Mouse (Mus musculus) heart, embryonic 10.5 days (tissue): ENCODE measurements around the gene Vps16. TPM values are rescaled to one million over a fixed set of nuclear protein-coding genes. Genes with fewer than 3 reads are reported as not detected.

ENCODE experiments used
- DNase-seq: peaks from one replicate; pipeline ENCODE4 v3.0.0-alpha.2; 2017; ENCODE audit warnings: low spot score
- H3K27ac ChIP-seq: fragments of 300-500 bp; sonication (generic); 2 replicates; pipeline ENCODE4 v1.5.1; 2016; ENCODE audit warnings: mild to moderate bottlenecking
- H3K27me3 ChIP-seq: fragments of 300-500 bp; sonication (generic); 2 replicates; pipeline ENCODE4 v1.6.1; 2016; ENCODE audit warnings: mild to moderate bottlenecking; ENCODE audit not compliant: poor library complexity, insufficient read depth, severe bottlenecking
- H3K36me3 ChIP-seq: fragments of 300-500 bp; sonication (generic); 2 replicates; pipeline ENCODE4 v1.6.1; 2016; ENCODE audit warnings: mild to moderate bottlenecking, moderate library complexity
- H3K4me1 ChIP-seq: fragments of 300-500 bp; sonication (generic); 2 replicates; pipeline ENCODE4 v1.6.1; 2016; ENCODE audit warnings: mild to moderate bottlenecking
- H3K4me3 ChIP-seq: fragments of 300-500 bp; sonication (generic); 2 replicates; pipeline ENCODE4 v1.5.1; 2016; ENCODE audit warnings: mild to moderate bottlenecking, moderate library complexity
- H3K9me3 ChIP-seq: fragments of 300-500 bp; sonication (generic); 2 replicates; pipeline ENCODE4 v1.6.1; 2016; ENCODE audit warnings: mild to moderate bottlenecking, moderate library complexity
- WGBS: fragments of 180-500 bp; shearing (Covaris S2); methylation state at CpG from one replicate; pipeline ENCODE4 v1.1.7; 2016; 5-methylcytosine and 5-hydroxymethylcytosine counted together
- polyA plus RNA-seq: library from polyadenylated mRNA; unstranded; fragments of >200 nt; fragmentation: Nextera tagmentation; extraction: Ambion mirVana; gene quantifications from 2 replicates; pipeline ENCODE4 v1.2.1, GENCODE M21; 2016

Gene Vps16
- 84.5 and 91.1 TPM in 2 replicates for polyA plus RNA-seq

DNA sequence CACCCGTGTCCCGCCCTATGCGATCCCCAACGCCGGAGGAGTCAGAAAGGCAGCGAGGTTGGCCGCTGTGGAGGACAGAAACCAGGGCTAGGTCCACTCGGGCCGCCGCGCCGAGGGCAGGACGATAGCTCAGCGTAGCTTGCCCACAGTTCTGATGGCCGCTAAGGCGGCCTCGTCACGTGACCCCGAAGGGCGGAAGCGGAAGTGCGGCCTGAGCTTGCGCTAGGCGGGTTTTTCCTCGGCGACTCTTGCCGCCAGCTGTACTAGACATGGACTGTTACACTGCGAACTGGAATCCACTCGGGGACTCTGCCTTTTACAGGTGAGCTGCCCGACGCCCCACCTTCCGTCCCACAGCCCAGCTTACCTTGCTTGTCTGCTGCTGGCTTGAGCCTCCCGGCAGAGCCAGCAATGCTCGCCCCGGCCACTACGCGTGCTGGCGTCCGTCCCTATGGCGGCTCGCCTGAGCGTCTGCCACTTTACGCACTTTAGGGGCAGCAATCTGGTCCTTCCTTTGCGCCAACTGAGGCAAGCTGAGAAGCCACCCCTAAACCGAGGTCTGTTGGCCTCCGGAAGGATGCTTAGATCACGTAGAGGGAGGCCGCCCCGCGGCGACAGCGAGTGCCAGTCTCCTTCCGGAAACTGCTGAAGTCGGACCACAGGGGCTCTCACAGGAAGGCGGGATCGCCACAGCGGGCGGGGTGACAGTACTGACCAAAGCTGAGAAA, at the start of gene Vps16, which contains the start of gene Pced1a:
Gene Vps16, plus strand, starts transcription at position 214 of the 728 bp plus-strand sequence.
Gene Pced1a, minus strand, starts transcription at position 576 of the 728 bp plus-strand sequence.
- H3K27ac ChIP-seq: peak within 1 kb of the TSS; percentile 97
- H3K9me3 ChIP-seq: no peaks in the 10 kb centered on the region
- under 1% methylated on average over 58 of the region's 58 CpGs for WGBS
- no peaks in the 10 kb centered on the region for H3K27me3 ChIP-seq
- H3K36me3 ChIP-seq: peaks cover 22% of the 10 kb centered on the region
- peaks cover 25% of the 10 kb centered on the region for H3K4me1 ChIP-seq
- peak within 1 kb of the TSS; percentile 89 for H3K4me3 ChIP-seq
- DNase-seq: peak; percentile 96

DNA sequence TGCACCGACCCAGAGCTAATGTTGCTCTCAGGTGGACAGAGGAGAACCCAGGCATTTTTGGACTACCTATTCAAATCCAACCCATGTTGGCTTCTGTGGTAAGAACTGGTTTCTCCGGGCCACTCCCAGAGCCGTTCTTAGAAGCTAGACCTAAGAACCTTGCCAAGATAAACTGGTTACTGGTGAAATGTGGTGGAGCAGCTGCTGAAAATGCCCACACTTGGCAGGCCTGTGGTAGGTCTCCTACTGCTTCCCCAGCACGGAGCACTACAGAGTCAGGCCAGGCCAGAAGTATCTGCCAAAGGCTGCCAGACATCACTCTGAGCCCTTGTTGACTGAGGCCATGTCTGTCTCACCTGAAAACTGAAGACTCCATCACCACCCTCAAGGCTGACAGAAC, 49.2 kb upstream of the Vps16 start:
- no peaks in the 10 kb centered on the region for H3K4me1 ChIP-seq
- 62% methylated on average over 4 of the region's 4 CpGs for WGBS
- H3K9me3 ChIP-seq: no peaks in the 10 kb centered on the region
- DNase-seq: no peak
- H3K4me3 ChIP-seq: no peak overlapping the region
- H3K36me3 ChIP-seq: no peaks in the 10 kb centered on the region
- H3K27me3 ChIP-seq: peaks cover 23% of the 10 kb centered on the region; the same call in 1 of the 2 replicates
- H3K27ac ChIP-seq: no peak overlapping the region

DNA sequence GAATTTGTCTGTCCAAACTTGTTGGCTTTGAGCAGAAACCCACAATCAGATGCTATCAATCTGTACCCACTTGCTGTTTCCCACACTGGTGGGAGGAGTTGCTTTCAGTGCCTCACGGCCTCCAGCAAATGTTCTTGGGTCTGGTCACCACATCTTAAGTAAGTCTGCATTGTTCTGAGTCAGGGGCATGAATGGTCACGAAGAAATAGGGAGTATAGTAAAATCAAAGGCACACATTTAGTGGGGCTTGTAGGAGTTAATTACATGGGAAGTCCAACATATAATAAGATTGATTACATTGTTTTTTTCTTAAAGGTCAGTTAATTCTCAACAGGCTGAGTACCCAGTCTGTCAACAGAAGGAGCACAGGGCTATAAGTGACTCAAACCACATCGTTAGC, 40.9 kb upstream of the Vps16 start:
- WGBS: 66% methylated on average over 3 of the region's 3 CpGs
- no peak for DNase-seq
- H3K27ac ChIP-seq: no peak overlapping the region
- H3K36me3 ChIP-seq: no peaks in the 10 kb centered on the region
- H3K9me3 ChIP-seq: no peaks in the 10 kb centered on the region
- no peaks in the 10 kb centered on the region for H3K27me3 ChIP-seq
- no peak overlapping the region for H3K4me3 ChIP-seq
- H3K4me1 ChIP-seq: no peaks in the 10 kb centered on the region

DNA sequence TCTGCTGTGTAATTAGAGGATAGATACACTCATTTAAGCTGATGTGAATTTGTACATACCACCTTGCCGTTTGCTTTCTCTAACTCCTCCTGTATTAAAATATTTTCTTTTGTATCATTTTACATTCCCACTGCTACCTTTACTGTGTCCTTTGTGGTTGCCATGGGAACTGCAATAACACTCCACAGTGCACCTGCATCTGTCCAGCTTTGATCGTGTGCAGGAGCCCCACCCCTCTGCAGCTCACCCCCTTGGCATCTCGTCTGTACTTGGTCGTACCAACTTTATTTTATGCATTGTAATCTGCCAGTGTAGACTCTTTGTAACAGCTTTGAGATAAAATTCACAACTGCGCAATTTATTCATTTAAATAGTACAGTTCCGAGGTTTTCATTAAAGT, 40.2 kb upstream of the Vps16 start:
- Histone ChIP-seq H3K27ac (no peak overlapping the region), H3K4me1 (no peaks in the 10 kb centered on the region), H3K9me3 (no peaks in the 10 kb centered on the region), H3K27me3 (no peaks in the 10 kb centered on the region), H3K4me3 (no peak overlapping the region), H3K36me3 (no peaks in the 10 kb centered on the region)
- WGBS: 81% methylated on average over 6 of the region's 6 CpGs
- no peak for DNase-seq

DNA sequence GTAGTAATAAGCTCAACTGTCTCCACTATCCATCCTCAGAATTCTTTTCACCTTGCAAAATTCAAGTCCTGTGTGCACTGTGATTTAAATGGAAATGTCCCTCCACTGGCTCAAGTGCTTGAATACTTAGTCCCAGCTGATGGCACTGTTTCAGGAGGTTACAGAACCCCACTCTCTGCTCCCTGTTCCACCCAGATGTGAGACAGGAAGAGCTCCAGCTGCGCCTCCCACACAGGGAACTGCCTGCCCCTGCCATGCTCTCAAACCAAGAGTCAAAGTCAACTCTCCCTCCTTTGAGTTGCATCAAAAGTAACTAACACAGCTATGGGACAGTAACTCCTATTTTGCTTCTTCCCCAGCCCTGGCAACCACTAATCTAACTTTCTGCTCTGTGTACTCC, 37.9 kb upstream of the Vps16 start:
- no peaks in the 10 kb centered on the region for H3K9me3 ChIP-seq
- no peaks in the 10 kb centered on the region for H3K27me3 ChIP-seq
- H3K4me3 ChIP-seq: no peak overlapping the region
- H3K4me1 ChIP-seq: no peaks in the 10 kb centered on the region
- no peak overlapping the region for H3K27ac ChIP-seq
- DNase-seq: no peak
- H3K36me3 ChIP-seq: peaks cover 8% of the 10 kb centered on the region
- 64% methylated on average over 1 of the region's 1 CpGs for WGBS

DNA sequence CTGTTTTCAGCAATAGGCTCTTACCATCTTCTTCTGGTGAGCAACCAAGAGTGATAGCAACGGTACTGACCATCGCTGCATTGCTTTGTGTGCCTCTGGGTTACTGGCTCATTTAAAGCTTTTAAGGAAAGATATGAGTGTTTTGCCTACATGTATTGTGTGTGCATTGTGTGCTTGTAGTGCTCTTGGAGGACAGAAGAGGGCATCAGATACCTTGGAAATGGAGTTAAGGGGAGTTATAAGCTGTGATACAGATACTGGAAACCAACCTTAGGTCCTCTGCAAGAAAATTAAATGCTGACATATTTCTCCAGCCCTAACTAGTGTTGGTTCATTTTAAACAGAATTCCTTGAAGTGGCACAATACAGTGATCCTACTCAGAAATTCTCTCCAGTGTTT, 35.3 kb upstream of the Vps16 start:
- Histone ChIP-seq H3K27ac (no peak overlapping the region), H3K36me3 (peaks cover 24% of the 10 kb centered on the region), H3K4me3 (no peak overlapping the region), H3K9me3 (no peaks in the 10 kb centered on the region), H3K27me3 (no peaks in the 10 kb centered on the region), H3K4me1 (no peaks in the 10 kb centered on the region)
- 75% methylated on average over 2 of the region's 2 CpGs for WGBS
- DNase-seq: no peak

DNA sequence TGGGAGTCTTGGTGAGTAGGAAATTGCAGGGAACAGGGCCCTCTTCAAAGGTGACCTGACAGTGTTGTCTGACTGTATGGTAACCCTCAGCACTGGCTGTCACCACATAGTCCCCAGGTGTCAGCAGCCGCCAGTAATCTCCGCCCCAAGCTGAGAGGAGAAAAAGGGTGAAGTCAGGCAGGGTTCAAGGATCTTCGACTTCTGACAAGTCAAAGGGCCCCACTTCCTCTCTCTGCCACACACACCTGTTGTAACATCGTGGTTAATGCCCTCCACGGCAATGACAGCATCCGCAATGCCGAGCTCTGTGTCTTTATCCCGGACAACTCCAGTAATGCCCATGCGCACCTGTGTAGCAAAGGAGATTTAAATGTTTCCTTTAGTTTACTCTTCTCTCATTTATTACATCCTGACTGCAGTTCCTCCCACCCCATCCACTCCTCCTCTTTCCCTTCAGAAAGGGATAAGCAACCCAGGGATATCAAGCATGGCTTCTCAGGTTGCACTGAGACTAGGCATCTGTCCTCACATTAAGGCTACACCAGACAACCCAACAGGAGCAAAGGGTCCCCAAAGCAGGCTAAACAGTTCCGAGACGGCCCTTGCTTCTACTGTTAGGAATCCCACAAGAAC, 33.0 kb upstream of the Vps16 start:
- no peaks in the 10 kb centered on the region for H3K4me1 ChIP-seq
- no peak overlapping the region for H3K27ac ChIP-seq
- peaks cover 4% of the 10 kb centered on the region for H3K27me3 ChIP-seq
- no peak overlapping the region for H3K4me3 ChIP-seq
- WGBS: 80% methylated on average over 11 of the region's 11 CpGs
- H3K9me3 ChIP-seq: no peaks in the 10 kb centered on the region
- peaks cover 45% of the 10 kb centered on the region for H3K36me3 ChIP-seq
- peak; percentile 52 for DNase-seq

DNA sequence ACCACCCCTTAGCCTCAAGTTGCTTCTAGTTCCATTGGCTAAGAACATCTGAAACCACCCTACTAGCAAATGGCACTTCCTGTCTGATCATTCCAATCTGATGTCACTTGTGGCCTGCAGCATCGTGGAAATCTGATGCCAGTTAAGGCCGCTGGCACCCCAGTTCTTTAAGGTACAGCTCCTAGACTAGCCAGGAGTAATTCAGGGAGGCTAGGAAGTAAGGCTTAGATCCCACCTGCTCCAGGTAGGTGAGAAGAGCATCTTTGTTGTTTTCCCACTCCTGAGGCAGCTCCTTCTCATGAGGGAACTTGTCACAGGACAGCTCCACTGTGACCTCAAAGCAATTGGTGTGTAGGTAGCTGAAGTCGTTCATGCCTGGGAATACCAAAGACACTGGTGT, 31.3 kb upstream of the Vps16 start:
- Histone ChIP-seq H3K4me3 (no peak overlapping the region), H3K4me1 (peaks cover 15% of the 10 kb centered on the region), H3K27ac (no peak overlapping the region), H3K36me3 (peaks cover 45% of the 10 kb centered on the region), H3K27me3 (peaks cover 13% of the 10 kb centered on the region), H3K9me3 (no peaks in the 10 kb centered on the region)
- WGBS: 85% methylated on average over 3 of the region's 3 CpGs
- DNase-seq: peak; percentile 53

DNA sequence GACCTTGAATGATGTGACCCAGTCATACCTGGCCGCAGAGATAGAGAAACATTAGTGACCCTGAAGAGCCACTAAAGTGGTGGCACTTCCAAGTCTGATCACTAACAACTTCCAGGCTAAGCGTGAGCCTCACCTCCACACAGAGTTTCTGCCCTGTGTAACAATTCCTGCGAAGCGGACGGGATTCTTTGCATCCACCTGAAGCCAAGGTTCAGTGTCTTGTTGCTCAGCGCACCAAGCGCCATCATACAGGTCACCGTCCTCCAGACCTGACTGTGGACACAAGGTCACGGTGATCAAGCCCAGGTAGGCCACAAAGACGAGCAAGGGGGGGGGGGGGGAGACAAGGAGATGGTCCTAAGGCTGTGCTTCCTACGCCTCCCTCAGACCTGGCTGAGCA, 28.4 kb upstream of the Vps16 start:
- 88% methylated on average over 11 of the region's 11 CpGs for WGBS
- peaks cover 39% of the 10 kb centered on the region for H3K36me3 ChIP-seq
- H3K27me3 ChIP-seq: peaks cover 29% of the 10 kb centered on the region
- peak; percentile 66 for DNase-seq
- H3K4me1 ChIP-seq: peaks cover 21% of the 10 kb centered on the region
- no peaks in the 10 kb centered on the region for H3K9me3 ChIP-seq
- H3K4me3 ChIP-seq: no peak overlapping the region
- no peak overlapping the region for H3K27ac ChIP-seq

DNA sequence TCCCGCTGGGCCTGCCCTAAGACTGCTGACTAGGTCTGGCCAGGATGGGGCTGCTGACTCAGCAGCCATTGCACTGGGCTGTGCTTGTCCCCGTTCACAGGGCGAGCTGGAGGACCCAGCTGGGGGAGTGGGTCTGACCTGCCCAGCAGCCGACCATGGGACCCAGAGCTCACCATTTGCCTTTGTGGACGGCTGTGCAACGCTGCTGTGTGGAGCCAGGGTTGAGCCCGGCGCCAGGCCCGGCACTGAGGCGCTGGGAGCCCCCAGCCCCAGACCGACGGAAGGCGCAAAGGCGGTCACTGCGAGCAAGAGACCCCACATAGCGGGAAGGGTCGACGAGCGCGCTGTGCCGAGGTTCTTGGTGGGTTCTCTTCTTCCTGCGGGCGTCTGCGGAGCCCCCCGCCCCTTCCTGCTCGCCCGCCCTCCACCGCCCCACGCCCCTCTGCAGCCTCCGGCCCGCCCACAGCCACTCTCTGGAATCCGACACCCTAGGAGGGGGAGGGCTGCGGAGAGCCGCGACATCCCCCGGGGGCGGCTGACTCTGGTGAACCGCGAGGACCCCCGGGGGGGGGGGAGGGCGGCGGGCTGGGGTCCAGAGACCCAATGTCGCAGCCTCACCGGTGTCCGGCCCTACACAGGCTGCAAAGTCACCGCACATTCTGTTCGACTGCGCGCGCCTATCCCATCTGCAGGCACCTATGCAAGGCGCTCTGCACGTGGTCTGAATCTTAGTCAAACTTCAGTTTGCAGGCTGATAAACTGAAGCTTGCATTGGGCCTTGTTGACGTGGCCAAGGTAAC, 26.8 kb upstream of the Vps16 start, which contains the start of gene Cpxm1:
Gene Cpxm1, minus strand, starts transcription at position 389 of the 800 bp plus-strand sequence.
- WGBS: under 1% methylated on average over 39 of the region's 53 CpGs
- H3K4me1 ChIP-seq: peaks cover 21% of the 10 kb centered on the region
- H3K36me3 ChIP-seq: peaks cover 34% of the 10 kb centered on the region
- DNase-seq: peak; percentile 83
- peak within 1 kb of the TSS; percentile 79 for H3K4me3 ChIP-seq
- H3K9me3 ChIP-seq: no peaks in the 10 kb centered on the region
- peak within 1 kb of the TSS; percentile 89 for H3K27ac ChIP-seq
- peaks cover 29% of the 10 kb centered on the region for H3K27me3 ChIP-seq

DNA sequence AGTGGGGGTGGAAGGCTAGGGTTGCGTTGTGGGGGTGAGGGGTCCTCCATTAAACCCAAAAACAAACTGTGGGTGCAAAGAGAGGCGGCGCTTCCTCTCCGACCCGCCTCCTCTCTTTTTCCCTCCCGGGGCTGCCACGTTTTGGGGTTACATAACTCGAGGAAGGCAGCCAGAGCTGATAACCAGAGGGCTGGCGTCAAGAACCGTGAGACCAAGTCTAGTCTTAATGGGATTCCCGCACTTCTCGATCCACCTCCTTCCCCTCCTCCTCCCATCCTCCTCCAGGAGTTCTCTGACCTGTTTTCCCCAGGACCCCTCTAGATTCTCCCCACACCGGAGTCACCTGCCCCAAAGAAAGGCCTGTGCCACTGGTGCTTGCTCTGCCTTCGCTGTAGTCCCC, 26.0 kb upstream of the Vps16 start:
- peak overlapping the region; percentile 89 for H3K27ac ChIP-seq
- no peaks in the 10 kb centered on the region for H3K9me3 ChIP-seq
- peak; percentile 71 for DNase-seq
- peaks cover 29% of the 10 kb centered on the region for H3K27me3 ChIP-seq
- peaks cover 27% of the 10 kb centered on the region for H3K36me3 ChIP-seq
- 11% methylated on average over 14 of the region's 14 CpGs for WGBS
- peaks cover 21% of the 10 kb centered on the region for H3K4me1 ChIP-seq
- peak overlapping the region; percentile 79 for H3K4me3 ChIP-seq

DNA sequence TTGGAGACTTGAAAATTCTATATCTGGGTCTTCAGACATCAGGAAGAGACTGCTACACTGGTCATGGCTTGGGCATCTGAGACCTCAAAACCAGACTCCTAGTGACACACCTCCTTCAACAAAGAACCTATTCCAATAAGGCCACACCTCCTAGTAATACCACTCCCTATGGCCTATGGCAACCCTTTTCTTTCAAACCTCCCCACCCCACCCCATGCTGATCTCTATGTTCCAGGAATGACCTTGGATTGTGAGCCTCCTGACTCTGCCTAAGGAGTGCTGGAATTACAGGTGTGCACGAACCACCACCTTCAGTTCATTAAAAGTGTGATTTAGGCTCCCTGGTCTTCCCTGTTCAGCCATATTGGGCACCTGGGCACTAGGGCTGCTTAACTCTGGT, 24.1 kb upstream of the Vps16 start:
- Histone ChIP-seq H3K36me3 (0 out of 2 replicates have a peak, but pooled peaks cover 8% of the 10 kb centered on the region), H3K27ac (no peak overlapping the region), H3K27me3 (peaks cover 29% of the 10 kb centered on the region), H3K4me1 (peaks cover 21% of the 10 kb centered on the region), H3K4me3 (no peak overlapping the region), H3K9me3 (no peaks in the 10 kb centered on the region)
- WGBS: 84% methylated on average over 1 of the region's 1 CpGs
- DNase-seq: no peak

DNA sequence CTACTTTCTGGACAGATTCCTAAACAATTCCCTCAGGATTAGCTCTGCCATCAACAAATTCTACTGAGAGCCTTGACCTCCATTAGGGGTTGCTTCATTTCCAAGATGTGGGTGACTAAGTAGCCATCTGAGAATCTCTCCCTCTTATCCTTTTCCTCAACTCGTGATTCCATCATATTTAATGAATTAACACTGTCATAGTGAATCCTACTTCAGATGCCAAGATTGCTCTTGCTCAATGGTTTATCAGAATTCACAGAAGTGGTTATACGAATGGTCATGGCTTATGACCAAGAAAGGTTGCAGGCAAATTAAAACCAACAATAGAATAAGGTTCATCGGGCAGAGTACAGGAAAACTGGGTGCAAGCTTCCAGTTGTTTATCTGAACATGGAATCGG, 22.2 kb upstream of the Vps16 start:
- no peak for DNase-seq
- H3K36me3 ChIP-seq: no peaks in the 10 kb centered on the region
- H3K4me1 ChIP-seq: peaks cover 16% of the 10 kb centered on the region
- WGBS: 81% methylated on average over 4 of the region's 4 CpGs
- H3K4me3 ChIP-seq: no peak overlapping the region
- H3K9me3 ChIP-seq: no peaks in the 10 kb centered on the region
- H3K27me3 ChIP-seq: peaks cover 27% of the 10 kb centered on the region
- H3K27ac ChIP-seq: no peak overlapping the region
